Comparison of ENCODE assay signal across 8 mouse cellular contexts in genomic region chr8:117335423-117335822, GRCm38 (mm10).
A peak's percentile ranks its signal among the peaks of the same experiment; 100 is the strongest.
DNase-seq lines count a peak whose midpoint lies in the region; ATAC-seq and TF ChIP-seq lines count a peak whose summit lies in the region.

No protein-coding gene starts in this region.

- H3K4me3 ChIP-seq in heart, adult 2 months = no peak overlapping the region
- peak overlapping the region; percentile 32 for H3K4me3 ChIP-seq in E14TG2a.4 (replicated peaks; ENCODE audit: low read length)
- H3K4me3 ChIP-seq in forebrain, embryonic 15.5 days = no peak overlapping the region
- H3K4me3 ChIP-seq in liver, adult 2 months (ENCODE audit: insufficient read depth, low read depth, low read length) = no peak overlapping the region

- 46% methylated on average over 8 of the region's 8 CpGs for WGBS in heart, adult 2 months
- 51% methylated on average over 8 of the region's 8 CpGs for WGBS in forebrain, embryonic 15.5 days
- WGBS in liver, adult 2 months = 14% methylated on average over 8 of the region's 8 CpGs

- H3K9me3 ChIP-seq in E14TG2a.4 (ENCODE audit: low read length) = no peaks in the 10 kb centered on the region
- no peaks in the 10 kb centered on the region for H3K9me3 ChIP-seq in forebrain, embryonic 15.5 days

- no peak overlapping the region for H3K4me2 ChIP-seq in forebrain, embryonic 15.5 days (replicated peaks)

- no peak for TF ChIP-seq CTCF in heart, adult 2 months (IDR thresholded peaks at IDR 0.05)
- TF ChIP-seq CTCF in E14TG2a.4 (conservative IDR thresholded peaks at IDR 0.05; ENCODE audit: low read length) = no peak
- no peak for TF ChIP-seq CTCF in liver, adult 2 months (IDR thresholded peaks at IDR 0.05; ENCODE audit: low read depth, low read length)

- 0 out of 2 replicates have a peak, but pooled peaks have one; percentile 17 for ATAC-seq in forebrain, embryonic 15.5 days (replicated peaks)

- no peaks in the 10 kb centered on the region for H3K36me3 ChIP-seq in heart, adult 2 months (ENCODE audit: control insufficient read depth, insufficient read depth, low read length)
- no peaks in the 10 kb centered on the region for H3K36me3 ChIP-seq in E14TG2a.4 (ENCODE audit: insufficient read depth, low read length)
- H3K36me3 ChIP-seq in forebrain, embryonic 15.5 days = no peaks in the 10 kb centered on the region
- no peaks in the 10 kb centered on the region for H3K36me3 ChIP-seq in liver, adult 2 months (ENCODE audit: control insufficient read depth, insufficient read depth, low read length)

- no peak for DNase-seq in heart, adult 2 months
- DNase-seq in heart, adult 9 months (ENCODE audit: low spot score in 2 of 2) = no peak
- peak; percentile 80 for DNase-seq in liver, adult 2 months (ENCODE audit: extremely low read depth, low read depth, low spot score)
- no peak for DNase-seq in cerebellum, adult 11 months
- no peak for DNase-seq in cerebellum, adult 8-10 months
- DNase-seq in spleen, adult 18-20 months = no peak

- H3K4me1 ChIP-seq in heart, adult 2 months (ENCODE audit: control insufficient read depth, insufficient read depth, low read length) = peaks cover 30% of the 10 kb centered on the region
- H3K4me1 ChIP-seq in E14TG2a.4 (replicated peaks; ENCODE audit: low read depth, low read length) = peaks cover 95% of the 10 kb centered on the region
- peaks cover 45% of the 10 kb centered on the region for H3K4me1 ChIP-seq in forebrain, embryonic 15.5 days
- peaks cover 63% of the 10 kb centered on the region for H3K4me1 ChIP-seq in liver, adult 2 months (ENCODE audit: control insufficient read depth, insufficient read depth, low read length)

- peak overlapping the region; percentile 51 for H3K27ac ChIP-seq in heart, adult 2 months
- 0 out of 2 replicates have a peak overlapping the region, but pooled peaks have one; percentile 21 for H3K27ac ChIP-seq in forebrain, embryonic 15.5 days (replicated peaks)
- peak overlapping the region; percentile 93 for H3K27ac ChIP-seq in liver, adult 2 months (replicated peaks; ENCODE audit: insufficient read depth, low read depth, low read length)

- TF ChIP-seq EP300 in heart, adult 2 months (IDR thresholded peaks at IDR 0.05; ENCODE audit: insufficient read depth, low read depth, low read length) = no peak

- 0 out of 2 replicates have a peak, but pooled peaks cover 1% of the 10 kb centered on the region for H3K79me2 ChIP-seq in heart, adult 2 months (replicated peaks; ENCODE audit: control insufficient read depth, insufficient read depth, low read length)
- H3K79me2 ChIP-seq in liver, adult 2 months (ENCODE audit: control insufficient read depth, insufficient read depth, low read length) = peaks cover 45% of the 10 kb centered on the region; the same call in 1 of the 2 replicates

- TF ChIP-seq POLR2A in heart, adult 2 months (IDR thresholded peaks at IDR 0.05; ENCODE audit: insufficient read depth, low read depth, low read length) = no peak
- TF ChIP-seq POLR2A in liver, adult 2 months (IDR thresholded peaks at IDR 0.05; ENCODE audit: extremely low read depth, insufficient read depth, low read length) = no peak

- no peaks in the 10 kb centered on the region for H3K27me3 ChIP-seq in heart, adult 2 months (ENCODE audit: control insufficient read depth, insufficient read depth, low read length)
- no peaks in the 10 kb centered on the region for H3K27me3 ChIP-seq in E14TG2a.4 (ENCODE audit: insufficient read depth, low read length)
- no peaks in the 10 kb centered on the region for H3K27me3 ChIP-seq in forebrain, embryonic 15.5 days
- H3K27me3 ChIP-seq in liver, adult 2 months (ENCODE audit: control insufficient read depth, insufficient read depth, low read length) = no peaks in the 10 kb centered on the region

- H3K9ac ChIP-seq in heart, adult 2 months (ENCODE audit: low read depth, low read length) = no peak overlapping the region
- no peak overlapping the region for H3K9ac ChIP-seq in forebrain, embryonic 15.5 days (replicated peaks)
- peak overlapping the region; percentile 35 for H3K9ac ChIP-seq in liver, adult 2 months (ENCODE audit: low read depth, low read length)

- intact Hi-C loops in heart, adult 2 months (cut with DNase I) = loop anchor here (2.0 kb wide), 2 partner anchors 33 to 37 kb away; no protein-coding TSS in a partner anchor

Comparison
In these comparisons a context has a peak if more than half of its experiments do, and no peak if none do; other contexts are left out.
1. H3K27ac ChIP-seq: peak in every context shown above with its lines; median percentile 93 in liver, adult 2 months; 51 in heart, adult 2 months; 21 in forebrain, embryonic 15.5 days.